Mouse (Mus musculus): ENCODE results near the gene Ctxn2. TPM values are rescaled to one million over a fixed set of nuclear protein-coding genes. Genes with fewer than 3 reads are reported as not detected.

Ctxn2 gene
- polyA plus RNA-seq, 1 experiment from 2014 or later = not detected

- no peaks in the 10 kb centered on the region for H3K27me3 ChIP-seq (ENCODE audit: control insufficient read depth, insufficient read depth, low read length)
- no peak within 1 kb of the TSS for H3K9ac ChIP-seq (ENCODE audit: low read length)
- no peaks in the 10 kb centered on the region for H3K36me3 ChIP-seq (ENCODE audit: control insufficient read depth, insufficient read depth, low read length)
- no peaks in the 10 kb centered on the region for H3K9me3 ChIP-seq (ENCODE audit: control insufficient read depth, low read length)
- WGBS = 77% methylated on average over 6 of the region's 6 CpGs
- no peak for ATAC-seq (ENCODE audit: insufficient number of reproducible peaks, insufficient read depth, low FRiP score, low read depth)
- no peak within 1 kb of the TSS for H3K4me2 ChIP-seq (ENCODE audit: low read length)
- no peaks in the 10 kb centered on the region for H3K4me1 ChIP-seq (ENCODE audit: control insufficient read depth in 2 of 2, insufficient read depth in 2 of 2, low read length in 2 of 2)
- H3K27ac ChIP-seq (replicated peaks in 1 of 2; ENCODE audit: control insufficient read depth in 1 of 2, insufficient read depth in 1 of 2, low read depth in 2 of 2, low read length in 2 of 2) = no peak within 1 kb of the TSS
- H3K4me3 ChIP-seq (ENCODE audit: control insufficient read depth in 1 of 2, insufficient read depth in 1 of 2, low read depth in 1 of 2, low read length in 2 of 2) = no peak within 1 kb of the TSS
These were observed 15.9 kb downstream of the Ctxn2 start, which contains the start of gene Slc12a1 for GRCm38 (mm10) chr2:125152388-125152787. Gene Slc12a1, plus strand, starts transcription at chr2:125152505.

GRCm38 (mm10) chr2:125154294-125154693 lies 17.8 kb downstream of the Ctxn2 start:
- Histone ChIP-seq H3K9me3 (ENCODE audit: control insufficient read depth, low read length) (no peaks in the 10 kb centered on the region), H3K9ac (ENCODE audit: low read length) (no peak overlapping the region), H3K27me3 (ENCODE audit: control insufficient read depth, insufficient read depth, low read length) (no peaks in the 10 kb centered on the region), H3K36me3 (ENCODE audit: control insufficient read depth, insufficient read depth, low read length) (no peaks in the 10 kb centered on the region), H3K4me1 (ENCODE audit: control insufficient read depth in 2 of 2, insufficient read depth in 2 of 2, low read length in 2 of 2) (no peaks in the 10 kb centered on the region), H3K27ac (replicated peaks in 1 of 2; ENCODE audit: control insufficient read depth in 1 of 2, insufficient read depth in 1 of 2, low read depth in 2 of 2, low read length in 2 of 2) (no peak overlapping the region), H3K4me3 (ENCODE audit: control insufficient read depth in 1 of 2, insufficient read depth in 1 of 2, low read depth in 1 of 2, low read length in 2 of 2) (no peak overlapping the region), H3K4me2 (ENCODE audit: low read length) (no peak overlapping the region)
- ATAC-seq (ENCODE audit: insufficient number of reproducible peaks, insufficient read depth, low FRiP score, low read depth) = no peak
- 84% methylated on average over 9 of the region's 9 CpGs for WGBS

- Histone ChIP-seq H3K4me3 (ENCODE audit: control insufficient read depth in 1 of 2, insufficient read depth in 1 of 2, low read depth in 1 of 2, low read length in 2 of 2) (no peak overlapping the region), H3K27ac (replicated peaks in 1 of 2; ENCODE audit: control insufficient read depth in 1 of 2, insufficient read depth in 1 of 2, low read depth in 2 of 2, low read length in 2 of 2) (no peak overlapping the region), H3K4me2 (ENCODE audit: low read length) (no peak overlapping the region), H3K9ac (ENCODE audit: low read length) (no peak overlapping the region), H3K9me3 (ENCODE audit: control insufficient read depth, low read length) (no peaks in the 10 kb centered on the region), H3K4me1 (ENCODE audit: control insufficient read depth in 2 of 2, insufficient read depth in 2 of 2, low read length in 2 of 2) (no peaks in the 10 kb centered on the region), H3K36me3 (ENCODE audit: control insufficient read depth, insufficient read depth, low read length) (no peaks in the 10 kb centered on the region), H3K27me3 (ENCODE audit: control insufficient read depth, insufficient read depth, low read length) (no peaks in the 10 kb centered on the region)
- 10% methylated on average over 2 of the region's 2 CpGs for WGBS
- no peak for ATAC-seq (ENCODE audit: insufficient number of reproducible peaks, insufficient read depth, low FRiP score, low read depth)
These were observed 19.0 kb downstream of the Ctxn2 start for GRCm38 (mm10) chr2:125155504-125155903.

- Histone ChIP-seq H3K36me3 (ENCODE audit: control insufficient read depth, insufficient read depth, low read length) (no peaks in the 10 kb centered on the region), H3K27ac (replicated peaks in 1 of 2; ENCODE audit: control insufficient read depth in 1 of 2, insufficient read depth in 1 of 2, low read depth in 2 of 2, low read length in 2 of 2) (no peak overlapping the region), H3K4me1 (ENCODE audit: control insufficient read depth in 2 of 2, insufficient read depth in 2 of 2, low read length in 2 of 2) (no peaks in the 10 kb centered on the region), H3K9ac (ENCODE audit: low read length) (no peak overlapping the region), H3K9me3 (ENCODE audit: control insufficient read depth, low read length) (no peaks in the 10 kb centered on the region), H3K27me3 (ENCODE audit: control insufficient read depth, insufficient read depth, low read length) (no peaks in the 10 kb centered on the region), H3K4me3 (ENCODE audit: control insufficient read depth in 1 of 2, insufficient read depth in 1 of 2, low read depth in 1 of 2, low read length in 2 of 2) (no peak overlapping the region), H3K4me2 (ENCODE audit: low read length) (no peak overlapping the region)
- ATAC-seq (ENCODE audit: insufficient number of reproducible peaks, insufficient read depth, low FRiP score, low read depth) = no peak
- 79% methylated on average over 4 of the region's 4 CpGs for WGBS
These were observed 25.5 kb downstream of the Ctxn2 start for GRCm38 (mm10) chr2:125162012-125162470.

- WGBS = 71% methylated on average over 7 of the region's 7 CpGs
- no peak overlapping the region for H3K4me2 ChIP-seq (ENCODE audit: low read length)
- no peak overlapping the region for H3K9ac ChIP-seq (ENCODE audit: low read length)
- H3K4me1 ChIP-seq (ENCODE audit: control insufficient read depth in 2 of 2, insufficient read depth in 2 of 2, low read length in 2 of 2) = no peaks in the 10 kb centered on the region
- H3K4me3 ChIP-seq (ENCODE audit: control insufficient read depth in 1 of 2, insufficient read depth in 1 of 2, low read depth in 1 of 2, low read length in 2 of 2) = no peak overlapping the region
- no peak for ATAC-seq (ENCODE audit: insufficient number of reproducible peaks, insufficient read depth, low FRiP score, low read depth)
- no peaks in the 10 kb centered on the region for H3K36me3 ChIP-seq (ENCODE audit: control insufficient read depth, insufficient read depth, low read length)
- no peaks in the 10 kb centered on the region for H3K27me3 ChIP-seq (ENCODE audit: control insufficient read depth, insufficient read depth, low read length)
- H3K27ac ChIP-seq (replicated peaks in 1 of 2; ENCODE audit: control insufficient read depth in 1 of 2, insufficient read depth in 1 of 2, low read depth in 2 of 2, low read length in 2 of 2) = no peak overlapping the region
- no peaks in the 10 kb centered on the region for H3K9me3 ChIP-seq (ENCODE audit: control insufficient read depth, low read length)
These were observed 41.8 kb downstream of the Ctxn2 start for GRCm38 (mm10) chr2:125178225-125178798.

GRCm38 (mm10) chr2:125187904-125188303 lies 51.4 kb downstream of the Ctxn2 start:
- H3K4me1 ChIP-seq (ENCODE audit: control insufficient read depth in 2 of 2, insufficient read depth in 2 of 2, low read length in 2 of 2) = no peaks in the 10 kb centered on the region
- H3K36me3 ChIP-seq (ENCODE audit: control insufficient read depth, insufficient read depth, low read length) = no peaks in the 10 kb centered on the region
- ATAC-seq (ENCODE audit: insufficient number of reproducible peaks, insufficient read depth, low FRiP score, low read depth) = no peak
- no peaks in the 10 kb centered on the region for H3K9me3 ChIP-seq (ENCODE audit: control insufficient read depth, low read length)
- H3K27me3 ChIP-seq (ENCODE audit: control insufficient read depth, insufficient read depth, low read length) = no peaks in the 10 kb centered on the region
- WGBS = 83% methylated on average over 11 of the region's 11 CpGs
- H3K4me2 ChIP-seq (ENCODE audit: low read length) = no peak overlapping the region
- no peak overlapping the region for H3K27ac ChIP-seq (replicated peaks in 1 of 2; ENCODE audit: control insufficient read depth in 1 of 2, insufficient read depth in 1 of 2, low read depth in 2 of 2, low read length in 2 of 2)
- no peak overlapping the region for H3K4me3 ChIP-seq (ENCODE audit: control insufficient read depth in 1 of 2, insufficient read depth in 1 of 2, low read depth in 1 of 2, low read length in 2 of 2)
- no peak overlapping the region for H3K9ac ChIP-seq (ENCODE audit: low read length)

GRCm38 (mm10) chr2:125189197-125189596 lies 52.7 kb downstream of the Ctxn2 start:
- H3K27ac ChIP-seq (replicated peaks in 1 of 2; ENCODE audit: control insufficient read depth in 1 of 2, insufficient read depth in 1 of 2, low read depth in 2 of 2, low read length in 2 of 2) = no peak overlapping the region
- H3K4me1 ChIP-seq (ENCODE audit: control insufficient read depth in 2 of 2, insufficient read depth in 2 of 2, low read length in 2 of 2) = no peaks in the 10 kb centered on the region
- no peaks in the 10 kb centered on the region for H3K27me3 ChIP-seq (ENCODE audit: control insufficient read depth, insufficient read depth, low read length)
- no peak overlapping the region for H3K9ac ChIP-seq (ENCODE audit: low read length)
- no peak for ATAC-seq (ENCODE audit: insufficient number of reproducible peaks, insufficient read depth, low FRiP score, low read depth)
- H3K36me3 ChIP-seq (ENCODE audit: control insufficient read depth, insufficient read depth, low read length) = no peaks in the 10 kb centered on the region
- H3K4me2 ChIP-seq (ENCODE audit: low read length) = no peak overlapping the region
- H3K4me3 ChIP-seq (ENCODE audit: control insufficient read depth in 1 of 2, insufficient read depth in 1 of 2, low read depth in 1 of 2, low read length in 2 of 2) = no peak overlapping the region
- 0% methylated on average over 2 of the region's 2 CpGs for WGBS
- H3K9me3 ChIP-seq (ENCODE audit: control insufficient read depth, low read length) = no peaks in the 10 kb centered on the region

GRCm38 (mm10) chr2:125192905-125193304 lies 56.4 kb downstream of the Ctxn2 start:
- Histone ChIP-seq H3K9ac (ENCODE audit: low read length) (no peak overlapping the region), H3K4me3 (ENCODE audit: control insufficient read depth in 1 of 2, insufficient read depth in 1 of 2, low read depth in 1 of 2, low read length in 2 of 2) (no peak overlapping the region), H3K9me3 (ENCODE audit: control insufficient read depth, low read length) (no peaks in the 10 kb centered on the region), H3K36me3 (ENCODE audit: control insufficient read depth, insufficient read depth, low read length) (no peaks in the 10 kb centered on the region), H3K27ac (replicated peaks in 1 of 2; ENCODE audit: control insufficient read depth in 1 of 2, insufficient read depth in 1 of 2, low read depth in 2 of 2, low read length in 2 of 2) (no peak overlapping the region), H3K4me1 (ENCODE audit: control insufficient read depth in 2 of 2, insufficient read depth in 2 of 2, low read length in 2 of 2) (no peaks in the 10 kb centered on the region), H3K27me3 (ENCODE audit: control insufficient read depth, insufficient read depth, low read length) (no peaks in the 10 kb centered on the region), H3K4me2 (ENCODE audit: low read length) (no peak overlapping the region)
- ATAC-seq (ENCODE audit: insufficient number of reproducible peaks, insufficient read depth, low FRiP score, low read depth) = no peak
